Mouse (Mus musculus): ENCODE data around the gene Gm1110. TPM values are rescaled to one million over a fixed set of nuclear protein-coding genes. Genes with fewer than 3 reads are reported as not detected.
"Not testable (repeated sequence)": the region's sequence is repeated elsewhere in the genome, so short reads cannot be mapped to it uniquely, and the experiment has no call there.

The Gm1110 gene
- under 1 TPM; 0.20 to 0.23 TPM for total RNA-seq (2021)
- long read RNA-seq = 0 reads

DNA sequence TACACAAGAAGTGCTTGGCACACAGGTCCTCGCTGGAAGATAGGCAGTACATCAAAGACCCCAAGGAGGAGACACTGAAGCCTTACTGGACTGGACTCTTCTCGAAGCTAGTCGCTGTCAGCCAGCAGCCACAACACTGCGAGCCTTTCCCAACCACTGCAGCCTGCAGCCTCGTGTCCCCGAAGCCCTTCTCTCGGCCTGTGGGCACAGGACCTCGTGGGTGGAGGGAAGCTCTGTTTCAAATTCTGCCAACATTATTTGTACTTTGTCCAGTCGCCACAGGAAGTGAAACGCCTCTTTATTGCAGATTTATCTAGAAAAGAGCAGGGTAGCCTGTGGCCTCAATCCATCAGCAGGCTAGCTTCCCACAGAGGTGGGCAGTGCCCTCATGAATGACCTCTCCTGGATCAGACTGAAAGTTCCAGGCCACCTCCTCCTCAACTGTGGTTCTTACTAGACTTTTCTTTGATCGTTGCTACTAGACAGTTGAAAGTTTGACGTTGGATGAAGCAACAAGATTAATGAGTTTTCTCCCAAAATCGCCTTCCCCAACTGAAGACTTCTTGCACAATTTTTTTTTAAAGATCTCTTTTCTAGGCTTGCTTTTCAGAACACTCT, at the start of gene Gm1110:
TSS of gene Gm1110 (minus strand) at position 203 of the 618 bp plus-strand sequence.
- DNase-seq (ENCODE audit: low spot score in 2 of 2) = no peak

DNA sequence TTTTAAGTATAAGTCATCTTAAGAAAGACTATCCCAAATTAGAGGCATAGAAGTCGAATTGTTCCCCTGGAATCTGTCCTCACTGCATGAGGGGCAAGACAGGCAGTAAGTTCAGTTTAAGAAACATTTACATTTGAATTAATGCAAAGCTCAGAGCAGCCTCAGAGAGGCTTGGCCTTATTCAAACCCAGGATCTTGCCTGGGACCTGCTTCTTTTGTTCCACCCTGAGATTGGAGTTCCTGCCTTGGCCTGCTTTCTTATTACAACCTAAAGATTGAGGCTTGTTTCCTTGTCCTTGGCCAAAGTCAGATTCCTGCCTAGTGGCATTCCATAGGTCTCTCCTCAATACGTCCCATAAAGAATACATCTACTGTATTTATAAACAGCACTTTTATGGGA, 24.9 kb upstream of the Gm1110 start:
- DNase-seq (ENCODE audit: low spot score in 2 of 2) = no peak

DNA sequence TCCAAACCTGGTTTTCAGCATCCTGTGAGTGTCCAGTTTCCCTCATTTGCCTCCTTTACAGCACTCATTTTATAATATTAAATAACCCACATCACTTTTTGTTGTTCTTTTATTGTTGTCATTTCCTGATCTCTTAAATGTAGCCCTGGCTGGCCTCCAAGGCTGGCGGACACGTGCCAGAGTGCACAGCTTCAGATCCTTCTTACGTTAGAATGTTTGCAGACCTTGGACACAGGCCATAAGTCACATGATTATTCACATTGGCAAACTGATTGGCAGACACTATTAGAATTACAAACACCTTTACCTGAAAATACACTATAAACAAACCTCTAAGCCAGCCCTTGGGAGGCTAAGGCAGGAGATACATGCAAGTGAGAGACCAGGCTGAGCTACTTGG, 1.2 kb upstream of the Gm1110 start:
- DNase-seq (ENCODE audit: low spot score in 2 of 2) = no peak

DNA sequence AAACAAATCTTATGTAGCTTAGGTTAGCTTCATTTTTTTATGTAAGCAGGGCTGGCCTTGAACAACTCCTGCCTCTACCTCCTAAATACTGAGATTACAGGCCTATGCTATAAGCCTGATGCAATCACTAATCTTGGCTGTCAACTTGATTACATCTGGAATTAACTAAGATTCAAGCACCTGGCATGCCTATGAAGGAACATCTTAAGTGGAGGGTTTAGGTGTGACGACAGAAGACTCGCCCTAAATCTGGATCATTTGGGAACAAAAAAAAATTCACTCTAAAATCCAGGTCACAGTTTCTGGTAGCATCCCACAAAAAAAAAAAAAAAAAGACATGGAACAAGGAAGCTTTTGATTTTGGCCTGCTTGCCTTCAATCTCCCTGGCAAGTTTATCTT, 3.1 kb downstream of the Gm1110 start:
- DNase-seq (ENCODE audit: low spot score in 2 of 2) = no peak

DNA sequence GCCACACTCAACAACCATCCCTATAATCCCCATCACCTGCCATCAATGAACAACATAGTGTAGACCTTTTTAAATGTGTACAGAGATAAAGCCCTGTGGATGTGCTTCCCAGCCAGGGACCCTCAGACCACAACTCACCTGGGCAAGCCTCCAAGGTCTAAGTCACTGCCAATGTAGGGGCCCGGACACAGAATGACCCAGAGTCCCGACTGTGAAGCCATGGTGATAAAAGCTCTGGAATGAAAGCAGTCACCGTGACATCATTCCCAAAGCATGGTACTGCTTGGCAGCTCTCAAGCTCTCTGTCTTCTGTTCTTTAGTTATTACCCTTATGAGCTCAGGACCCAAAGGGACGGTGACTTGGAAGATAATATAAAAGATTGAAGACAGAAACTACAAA, 9.8 kb downstream of the Gm1110 start:
- DNase-seq (ENCODE audit: low spot score in 2 of 2) = peak in 1 of 2 experiments; percentile 7

DNA sequence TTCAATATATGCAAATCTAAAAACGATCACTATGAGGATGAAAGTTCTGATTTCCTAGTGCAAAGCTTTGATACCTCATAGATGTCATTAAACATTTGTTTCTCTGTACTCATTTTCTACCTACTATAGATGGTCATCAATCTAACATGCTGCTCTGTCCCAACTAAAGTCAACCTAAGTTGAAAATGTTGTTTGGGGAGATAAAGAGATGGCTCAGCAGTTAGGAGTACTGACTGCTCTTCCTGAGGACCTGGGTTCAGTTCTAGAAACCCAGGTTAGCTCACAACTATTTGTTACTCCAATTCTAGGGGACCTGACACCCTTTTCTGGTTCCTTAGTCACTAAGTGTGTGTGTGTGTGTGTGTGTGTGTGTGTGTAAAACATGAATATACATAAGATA, 11.7 kb downstream of the Gm1110 start:
- DNase-seq (ENCODE audit: low spot score in 2 of 2) = no peak

DNA sequence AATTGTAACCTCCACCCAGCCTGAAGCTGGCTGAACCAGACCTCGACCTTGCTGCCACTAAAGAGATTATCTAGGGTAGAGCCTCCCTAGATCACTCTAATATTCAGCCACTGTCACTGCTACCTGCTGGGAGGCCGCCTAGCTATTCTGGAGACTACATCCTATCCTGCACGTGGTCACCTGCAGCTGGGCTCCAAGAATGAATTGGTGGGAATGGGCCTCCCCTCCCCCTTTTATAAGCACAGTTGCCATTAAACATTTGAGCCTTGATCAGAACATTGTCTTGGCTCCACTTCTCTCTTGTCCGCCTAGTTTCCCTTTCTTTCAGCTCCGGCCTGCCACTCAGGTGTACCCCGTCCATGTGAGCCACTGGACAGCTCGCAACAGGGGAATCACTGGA, 53.1 kb downstream of the Gm1110 start:
- not testable (repeated sequence) for DNase-seq (ENCODE audit: low spot score in 2 of 2)

DNA sequence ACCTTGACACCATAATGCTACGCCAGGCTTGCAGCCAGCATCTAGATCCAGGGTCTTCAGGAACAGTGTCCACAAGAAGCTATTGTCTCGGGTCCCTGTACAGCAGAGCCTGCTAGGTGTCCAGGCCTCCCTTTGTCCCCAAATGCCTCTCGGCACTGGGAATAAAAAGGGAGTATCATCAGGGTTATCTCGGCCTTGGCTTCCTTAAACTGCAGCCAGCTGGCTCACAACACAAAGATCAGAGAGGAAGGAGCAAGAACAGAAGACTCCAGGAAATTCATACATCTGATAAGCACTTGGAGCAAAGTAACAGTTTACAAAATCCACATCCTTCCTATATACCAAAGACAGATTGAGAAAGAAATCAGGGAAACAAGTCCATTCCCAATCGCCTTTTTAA, 62.2 kb downstream of the Gm1110 start, which contains the start of gene Glb1l3:
TSS of gene Glb1l3 (minus strand) at position 140 of the 400 bp plus-strand sequence.
- no peak for DNase-seq (ENCODE audit: low spot score in 2 of 2)

DNA sequence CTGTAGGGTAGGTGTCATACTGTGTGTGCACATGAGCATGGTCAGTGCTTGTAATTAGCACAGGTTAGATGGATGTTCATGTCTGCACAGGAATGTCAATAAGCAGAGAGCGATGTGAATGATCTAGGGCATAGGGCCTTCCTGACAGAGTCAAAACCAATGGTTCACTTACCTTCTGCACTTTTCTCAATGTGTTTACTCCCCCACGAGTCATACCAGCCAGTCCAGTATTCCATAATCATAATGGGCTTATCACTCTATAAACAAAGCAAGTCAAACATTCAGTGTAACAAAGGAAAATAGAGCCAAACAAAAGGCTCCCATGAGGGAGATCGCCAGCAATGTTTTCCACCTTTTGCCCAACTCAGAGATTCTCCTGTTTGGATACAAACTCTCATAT, 91.8 kb downstream of the Gm1110 start:
- no peak for DNase-seq (ENCODE audit: low spot score in 2 of 2)

Other genes with a start within 250 kb of the Gm1110 start
- 100 to 1,000 TPM; 256 to 266 TPM for gene B3gat1, start 189.4 kb downstream of the Gm1110 start, total RNA-seq (2021)
- 1 to 10 TPM; 1.0 to 1.3 TPM for gene Glb1l2, start 116.6 kb downstream of the Gm1110 start, total RNA-seq (2021)
- gene Glb1l3, start 62.2 kb downstream of the Gm1110 start, total RNA-seq (2021) = not detected
- gene Acad8, start 76.5 kb upstream of the Gm1110 start, total RNA-seq (2021) = 10 to 100 TPM; 30.6 to 33.3 TPM
- gene Thyn1, start 76.6 kb upstream of the Gm1110 start, total RNA-seq (2021) = 10 to 100 TPM; 85.2 to 87.8 TPM
- gene Vps26b, start 107.0 kb upstream of the Gm1110 start, total RNA-seq (2021) = 100 to 1,000 TPM; 120 to 122 TPM
- gene Ncapd3, start 107.1 kb upstream of the Gm1110 start, total RNA-seq (2021) = 10 to 100 TPM; 17.4 to 20.2 TPM
- 10 to 100 TPM; 24.3 to 26.5 TPM for gene Jam3, start 232.3 kb upstream of the Gm1110 start, total RNA-seq (2021)